Mouse (Mus musculus): ENCODE results near the gene Acot3. TPM values are rescaled to one million over a fixed set of nuclear protein-coding genes. Genes with fewer than 3 reads are reported as not detected.
A peak's percentile ranks its signal among the peaks of the same experiment; 100 is the strongest.
"Not testable (repeated sequence)": the region's sequence is repeated elsewhere in the genome, so short reads cannot be mapped to it uniquely, and the experiment has no call there.

Acot3 gene
- polyA plus RNA-seq, 1 experiment from 2014 or later, result 0.28 TPM

- Histone ChIP-seq H3K27me3 (ENCODE audit: low read depth, poor library complexity, severe bottlenecking) (no peaks in the 10 kb centered on the region), H3K9me3 (replicated peaks) (no peaks in the 10 kb centered on the region), H3K36me3 (no peaks in the 10 kb centered on the region), H3K4me3 (no peak overlapping the region), H3K27ac (no peak overlapping the region), H3K4me1 (no peaks in the 10 kb centered on the region)
- 88% methylated on average over 7 of the region's 7 CpGs for WGBS
- no peak for DNase-seq (ENCODE audit: low spot score)
Measured at GRCm38 (mm10) chr12:84025888-84026287, 26.1 kb upstream of the Acot3 start.

- not testable (repeated sequence) for H3K27ac ChIP-seq; H3K4me3 ChIP-seq; H3K9me3 ChIP-seq (replicated peaks); H3K4me1 ChIP-seq; H3K36me3 ChIP-seq; DNase-seq (ENCODE audit: low spot score); H3K27me3 ChIP-seq (ENCODE audit: low read depth, poor library complexity, severe bottlenecking)
- 61% methylated on average over 3 of the region's 3 CpGs for WGBS
Measured at GRCm38 (mm10) chr12:84028328-84028727, 23.6 kb upstream of the Acot3 start.

DNA sequence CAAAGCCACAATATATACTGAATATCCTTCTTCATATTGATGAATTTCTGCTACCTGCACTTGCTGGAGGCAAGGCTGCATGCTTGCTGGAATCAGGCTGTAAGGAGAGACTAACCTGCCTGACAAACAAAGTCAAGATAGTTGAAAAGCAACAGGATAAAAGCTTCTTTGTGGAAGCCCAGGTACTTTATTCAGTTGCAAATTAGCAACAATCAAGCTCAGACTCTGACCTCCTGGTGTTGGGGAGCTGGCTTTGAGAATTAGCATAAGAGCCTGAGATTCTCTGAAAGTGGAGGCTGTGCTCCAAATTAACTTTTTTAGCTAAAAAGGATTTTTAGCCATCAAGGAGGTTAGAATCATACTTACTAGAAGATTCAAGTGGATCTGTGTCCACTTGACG lies 22.9 kb upstream of the Acot3 start:
- H3K4me3 ChIP-seq; H3K36me3 ChIP-seq; H3K4me1 ChIP-seq; H3K27ac ChIP-seq; DNase-seq (ENCODE audit: low spot score); H3K27me3 ChIP-seq (ENCODE audit: low read depth, poor library complexity, severe bottlenecking); H3K9me3 ChIP-seq (replicated peaks): not testable (repeated sequence)
- 84% methylated on average over 1 of the region's 1 CpGs for WGBS

GRCm38 (mm10) chr12:84030659-84031332 lies 21.1 kb upstream of the Acot3 start:
- Histone ChIP-seq H3K27ac (no peak overlapping the region), H3K4me3 (no peak overlapping the region), H3K27me3 (ENCODE audit: low read depth, poor library complexity, severe bottlenecking) (no peaks in the 10 kb centered on the region), H3K9me3 (replicated peaks) (no peaks in the 10 kb centered on the region), H3K4me1 (no peaks in the 10 kb centered on the region), H3K36me3 (no peaks in the 10 kb centered on the region)
- WGBS, result 71% methylated on average over 4 of the region's 4 CpGs
- DNase-seq (ENCODE audit: low spot score), result peak; percentile 69

GRCm38 (mm10) chr12:84032854-84033253 lies 19.1 kb upstream of the Acot3 start:
- Histone ChIP-seq H3K27me3 (ENCODE audit: low read depth, poor library complexity, severe bottlenecking) (no peaks in the 10 kb centered on the region), H3K4me3 (no peak overlapping the region), H3K4me1 (peaks cover 5% of the 10 kb centered on the region; the same call in 1 of the 2 replicates), H3K9me3 (replicated peaks) (no peaks in the 10 kb centered on the region), H3K36me3 (no peaks in the 10 kb centered on the region), H3K27ac (no peak overlapping the region)
- no peak for DNase-seq (ENCODE audit: low spot score)
- 95% methylated on average over 4 of the region's 4 CpGs for WGBS

DNA sequence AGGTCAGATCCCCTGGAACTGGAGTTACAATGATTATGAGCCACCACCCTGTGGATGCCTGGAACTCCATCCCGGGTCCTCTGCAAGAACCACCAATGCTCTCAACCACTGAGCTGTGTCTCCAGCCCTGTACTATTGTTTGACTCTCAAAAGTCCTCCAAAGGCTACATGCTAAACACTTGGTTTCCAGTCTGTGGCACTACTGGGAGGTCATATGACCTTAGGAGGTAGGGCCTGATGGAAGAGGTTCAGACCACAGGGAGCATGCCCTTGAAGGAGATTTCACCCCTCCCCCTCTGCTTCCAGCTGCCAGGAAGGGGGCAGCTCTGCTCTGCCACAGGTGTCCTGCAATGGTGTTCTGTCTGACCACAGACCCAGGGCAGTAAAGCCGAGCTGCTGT lies 18.6 kb upstream of the Acot3 start:
- not testable (repeated sequence) for H3K36me3 ChIP-seq; H3K4me3 ChIP-seq; DNase-seq (ENCODE audit: low spot score); H3K9me3 ChIP-seq (replicated peaks); H3K27me3 ChIP-seq (ENCODE audit: low read depth, poor library complexity, severe bottlenecking); H3K27ac ChIP-seq; H3K4me1 ChIP-seq
- WGBS, result 81% methylated on average over 2 of the region's 2 CpGs

- DNase-seq (ENCODE audit: low spot score), result no peak
- H3K9me3 ChIP-seq (replicated peaks), result no peaks in the 10 kb centered on the region
- H3K4me3 ChIP-seq, result no peak overlapping the region
- H3K36me3 ChIP-seq, result no peaks in the 10 kb centered on the region
- peaks cover 9% of the 10 kb centered on the region for H3K4me1 ChIP-seq
- WGBS, result 63% methylated on average over 4 of the region's 4 CpGs
- no peak overlapping the region for H3K27ac ChIP-seq
- no peaks in the 10 kb centered on the region for H3K27me3 ChIP-seq (ENCODE audit: low read depth, poor library complexity, severe bottlenecking)
Measured at GRCm38 (mm10) chr12:84034108-84034507, 17.8 kb upstream of the Acot3 start.

GRCm38 (mm10) chr12:84038241-84038640 lies 13.7 kb upstream of the Acot3 start, which contains the start of gene Acot4:
Gene Acot4 (plus strand): TSS chr12:84038379.
- peak; percentile 46 for DNase-seq (ENCODE audit: low spot score)
- H3K27ac ChIP-seq, result peak within 1 kb of the TSS; percentile 61
- H3K36me3 ChIP-seq; H3K27me3 ChIP-seq (ENCODE audit: low read depth, poor library complexity, severe bottlenecking); H3K9me3 ChIP-seq (replicated peaks); H3K4me1 ChIP-seq: not testable (repeated sequence)
- H3K4me3 ChIP-seq, result peak within 1 kb of the TSS; percentile 53
- WGBS, result 6% methylated on average over 32 of the region's 32 CpGs

DNA sequence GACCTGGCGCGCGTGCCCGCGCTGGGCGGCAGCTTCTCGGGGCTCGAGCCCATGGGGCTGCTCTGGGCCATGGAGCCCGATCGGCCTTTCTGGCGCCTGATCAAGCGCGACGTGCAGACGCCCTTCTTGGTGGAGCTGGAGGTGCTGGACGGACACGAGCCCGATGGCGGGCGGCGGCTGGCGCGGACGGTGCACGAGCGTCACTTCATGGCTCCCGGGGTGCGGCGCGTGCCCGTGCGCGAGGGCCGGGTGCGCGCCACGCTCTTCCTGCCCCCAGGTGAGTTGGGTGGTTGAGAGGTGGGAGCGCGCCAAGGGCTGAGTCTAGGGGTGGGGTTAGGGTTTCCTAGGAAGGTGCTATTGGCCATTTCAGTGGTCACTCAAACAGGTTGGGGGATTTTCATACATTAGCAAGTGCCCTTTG lies 13.2 kb upstream of the Acot3 start, which contains the start of gene Gm49366:
Gene Gm49366, plus strand, starts transcription at position 245 of the 421 bp plus-strand sequence.
- H3K4me1 ChIP-seq; H3K9me3 ChIP-seq (replicated peaks); H3K36me3 ChIP-seq; H3K27me3 ChIP-seq (ENCODE audit: low read depth, poor library complexity, severe bottlenecking): not testable (repeated sequence)
- peak; percentile 54 for DNase-seq (ENCODE audit: low spot score)
- 5% methylated on average over 39 of the region's 39 CpGs for WGBS
- peak within 1 kb of the TSS; percentile 53 for H3K4me3 ChIP-seq
- peak within 1 kb of the TSS; percentile 61 for H3K27ac ChIP-seq

GRCm38 (mm10) chr12:84042248-84042647 lies 9.7 kb upstream of the Acot3 start:
- no peaks in the 10 kb centered on the region for H3K27me3 ChIP-seq (ENCODE audit: low read depth, poor library complexity, severe bottlenecking)
- 89% methylated on average over 5 of the region's 5 CpGs for WGBS
- peaks cover 9% of the 10 kb centered on the region for H3K4me1 ChIP-seq
- H3K9me3 ChIP-seq (replicated peaks), result 0 out of 2 replicates have a peak, but pooled peaks cover 3% of the 10 kb centered on the region
- H3K27ac ChIP-seq, result no peak overlapping the region
- no peaks in the 10 kb centered on the region for H3K36me3 ChIP-seq
- DNase-seq (ENCODE audit: low spot score), result no peak
- no peak overlapping the region for H3K4me3 ChIP-seq

DNA sequence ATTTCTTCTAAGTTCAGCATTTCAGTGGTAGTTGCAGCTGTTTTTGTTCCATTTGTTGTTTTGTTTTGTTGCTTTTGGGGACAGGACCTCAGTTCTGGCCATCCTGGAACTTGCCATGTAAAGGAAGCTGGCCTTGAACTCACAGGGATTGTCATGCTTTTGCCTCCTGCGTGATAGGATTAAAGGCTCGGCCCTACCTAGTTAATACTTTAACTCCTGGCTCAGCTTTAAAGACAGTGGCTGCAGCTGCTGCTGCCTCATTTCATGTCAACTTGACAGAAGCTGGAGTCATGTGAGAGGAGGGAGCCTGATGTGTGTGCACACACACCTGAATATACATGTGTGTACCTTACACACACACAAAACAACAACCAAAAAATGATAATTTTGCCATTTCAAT lies 7.9 kb upstream of the Acot3 start:
- no peak for DNase-seq (ENCODE audit: low spot score)
- Histone ChIP-seq H3K4me3 (no peak overlapping the region), H3K9me3 (replicated peaks) (0 out of 2 replicates have a peak, but pooled peaks cover 3% of the 10 kb centered on the region), H3K36me3 (no peaks in the 10 kb centered on the region), H3K4me1 (no peaks in the 10 kb centered on the region), H3K27ac (no peak overlapping the region), H3K27me3 (ENCODE audit: low read depth, poor library complexity, severe bottlenecking) (no peaks in the 10 kb centered on the region)
- WGBS, result 87% methylated on average over 2 of the region's 2 CpGs

DNA sequence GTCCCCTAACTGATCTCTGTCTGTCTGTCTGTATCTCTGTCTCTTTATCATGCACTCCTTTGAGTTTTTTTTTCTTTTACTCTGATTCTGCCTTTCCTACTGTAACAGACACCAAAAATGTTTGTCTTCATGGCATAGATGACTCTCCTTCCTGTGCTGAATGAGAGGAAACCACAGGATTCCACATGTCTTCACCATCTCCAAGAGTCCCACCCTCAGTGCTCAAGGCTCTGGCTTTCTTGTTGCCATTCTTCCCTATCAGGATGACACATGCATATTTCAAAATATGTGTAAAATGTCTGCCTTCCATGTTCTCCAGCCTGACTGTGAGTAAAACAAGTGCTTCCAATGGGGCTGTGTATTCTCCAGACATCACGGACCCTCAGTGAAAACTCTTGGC lies 5.0 kb upstream of the Acot3 start:
- Histone ChIP-seq H3K4me1 (no peaks in the 10 kb centered on the region), H3K27ac (no peak overlapping the region), H3K27me3 (ENCODE audit: low read depth, poor library complexity, severe bottlenecking) (peaks cover 5% of the 10 kb centered on the region), H3K4me3 (no peak overlapping the region), H3K9me3 (replicated peaks) (no peaks in the 10 kb centered on the region), H3K36me3 (no peaks in the 10 kb centered on the region)
- WGBS, result 96% methylated on average over 1 of the region's 1 CpGs
- no peak for DNase-seq (ENCODE audit: low spot score)

DNA sequence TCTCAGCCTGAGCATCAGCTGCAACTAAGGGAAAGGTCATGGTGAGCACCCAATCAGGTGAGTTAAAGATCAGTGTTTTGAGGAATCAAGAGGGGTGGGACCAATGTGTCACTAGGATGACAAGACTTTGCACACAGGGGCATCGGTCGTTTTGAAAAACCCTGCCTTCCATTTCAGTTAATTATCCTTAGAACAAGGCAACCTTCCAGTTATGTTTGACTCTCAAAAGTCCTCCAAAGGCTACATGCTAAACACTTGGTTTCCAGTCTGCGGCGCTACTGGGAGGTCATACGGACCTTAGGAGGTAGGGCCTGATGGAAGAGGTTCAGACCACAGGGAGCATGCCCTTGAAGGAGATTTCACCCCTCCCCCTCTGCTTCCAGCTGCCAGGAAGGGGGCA lies 1.2 kb upstream of the Acot3 start:
- peaks cover 38% of the 10 kb centered on the region for H3K27me3 ChIP-seq (ENCODE audit: low read depth, poor library complexity, severe bottlenecking)
- DNase-seq (ENCODE audit: low spot score); H3K9me3 ChIP-seq (replicated peaks); H3K4me3 ChIP-seq; H3K4me1 ChIP-seq; H3K27ac ChIP-seq; H3K36me3 ChIP-seq: not testable (repeated sequence)
- 79% methylated on average over 5 of the region's 5 CpGs for WGBS

DNA sequence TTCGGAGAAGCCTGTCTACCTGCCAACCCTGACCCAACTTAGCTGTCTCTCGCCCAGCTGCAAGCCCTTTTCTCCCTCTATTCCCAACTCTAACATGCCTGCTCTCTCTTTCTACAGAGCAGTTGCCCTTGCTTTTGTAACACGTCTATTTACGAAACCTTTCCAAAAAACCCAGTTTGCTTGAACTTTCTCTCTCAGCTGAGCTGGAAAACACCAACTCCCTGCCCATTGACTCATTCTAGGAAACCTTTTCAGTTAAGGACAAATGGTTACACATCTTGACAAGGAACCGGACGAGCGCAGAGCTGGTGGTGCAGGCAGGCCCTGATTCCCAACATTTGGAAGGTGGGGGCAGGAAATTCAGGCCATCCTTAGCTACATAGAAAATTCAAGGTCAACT lies 665 bp downstream of the Acot3 start:
- Histone ChIP-seq H3K36me3 (no peaks in the 10 kb centered on the region), H3K4me1 (peaks cover 9% of the 10 kb centered on the region), H3K9me3 (replicated peaks) (no peaks in the 10 kb centered on the region), H3K27ac (no peak overlapping the region), H3K27me3 (ENCODE audit: low read depth, poor library complexity, severe bottlenecking) (peaks cover 38% of the 10 kb centered on the region), H3K4me3 (no peak overlapping the region)
- 86% methylated on average over 7 of the region's 7 CpGs for WGBS
- no peak for DNase-seq (ENCODE audit: low spot score)
